Mouse (Mus musculus) heart, postnatal 0 days (tissue): ENCODE results near the gene Nfkb1.

Experiments used
- CTCF ChIP-seq: IDR thresholded peaks from 2 replicates; pipeline ENCODE4 v1.5.1; 2016; ENCODE audit warnings: antibody characterized with exemption, control low read depth, low read depth
- EP300 ChIP-seq: IDR thresholded peaks from 2 replicates; pipeline ENCODE4 v1.6.1; 2016; ENCODE audit warnings: antibody characterized with exemption, low read depth

GRCm38 (mm10) chr3:135571540-135571939 is 119.8 kb downstream of the Nfkb1 start:
- TF ChIP-seq CTCF: no peak
- no peak for TF ChIP-seq EP300
